Mouse (Mus musculus): ENCODE data around the gene Rexo1.
"Not testable (repeated sequence)": the region's sequence is repeated elsewhere in the genome, so short reads cannot be mapped to it uniquely, and the experiment has no call there.

The Rexo1 gene

GRCm38 (mm10) chr10:80561116-80561944, at the start of gene Rexo1:
Gene Rexo1, minus strand, starts transcription at chr10:80561560.
- DNase-seq (ENCODE audit: low spot score in 2 of 2): peak; percentile 90 to 96

GRCm38 (mm10) chr10:80611024-80611423, 49.7 kb upstream of the Rexo1 start:
- DNase-seq (ENCODE audit: low spot score in 2 of 2): no peak

GRCm38 (mm10) chr10:80610116-80610785, 48.9 kb upstream of the Rexo1 start:
- DNase-seq (ENCODE audit: low spot score in 2 of 2): no peak

- no peak for DNase-seq (ENCODE audit: low spot score in 2 of 2)
Measured at GRCm38 (mm10) chr10:80609269-80609924, 48.0 kb upstream of the Rexo1 start.

GRCm38 (mm10) chr10:80608435-80608834, 47.1 kb upstream of the Rexo1 start:
- DNase-seq (ENCODE audit: low spot score in 2 of 2): no peak

- no peak for DNase-seq (ENCODE audit: low spot score in 2 of 2)
Measured at GRCm38 (mm10) chr10:80606737-80607350, 45.5 kb upstream of the Rexo1 start.

GRCm38 (mm10) chr10:80606306-80606705, 44.9 kb upstream of the Rexo1 start:
- no peak for DNase-seq (ENCODE audit: low spot score in 2 of 2)

GRCm38 (mm10) chr10:80605721-80606120, 44.4 kb upstream of the Rexo1 start, which contains the start of gene Gm49322:
Gene Gm49322, plus strand, starts transcription at chr10:80606021.
- not testable (repeated sequence) for DNase-seq (ENCODE audit: low spot score in 2 of 2)

GRCm38 (mm10) chr10:80604988-80605387, 43.6 kb upstream of the Rexo1 start:
- no peak for DNase-seq (ENCODE audit: low spot score in 2 of 2)

GRCm38 (mm10) chr10:80604001-80604509, 42.7 kb upstream of the Rexo1 start:
- no peak for DNase-seq (ENCODE audit: low spot score in 2 of 2)

- no peak for DNase-seq (ENCODE audit: low spot score in 2 of 2)
Measured at GRCm38 (mm10) chr10:80603364-80603763, 42.0 kb upstream of the Rexo1 start.

GRCm38 (mm10) chr10:80602698-80603325, 41.5 kb upstream of the Rexo1 start, which contains the start of the genes Scamp4 and Adat3:
Gene Scamp4, plus strand, starts transcription at chr10:80602872.
Gene Adat3, plus strand, starts transcription at chr10:80602880.
- peak; percentile 93 to 96 for DNase-seq (ENCODE audit: low spot score in 2 of 2)

GRCm38 (mm10) chr10:80596318-80596717, 35.0 kb upstream of the Rexo1 start:
- no peak for DNase-seq (ENCODE audit: low spot score in 2 of 2)

GRCm38 (mm10) chr10:80589879-80590854, 28.8 kb upstream of the Rexo1 start, which contains the start of gene Abhd17a:
Gene Abhd17a, minus strand, starts transcription at chr10:80590341.
- DNase-seq (ENCODE audit: low spot score in 2 of 2): peak; percentile 95 to 96

- DNase-seq (ENCODE audit: low spot score in 2 of 2): no peak
Measured at GRCm38 (mm10) chr10:80589127-80589878, 27.9 kb upstream of the Rexo1 start.

GRCm38 (mm10) chr10:80587305-80587657, 25.9 kb upstream of the Rexo1 start:
- peak; percentile 67 to 85 for DNase-seq (ENCODE audit: low spot score in 2 of 2)

- DNase-seq (ENCODE audit: low spot score in 2 of 2): no peak
Measured at GRCm38 (mm10) chr10:80586407-80587304, 25.3 kb upstream of the Rexo1 start.

GRCm38 (mm10) chr10:80585581-80585980, 24.2 kb upstream of the Rexo1 start:
- no peak for DNase-seq (ENCODE audit: low spot score in 2 of 2)

Data from heart, adult 9 months (tissue).